Mouse (Mus musculus) ES-E14 (cell line): ENCODE measurements around the gene Agap2.

Experiments used
- CHD2 ChIP-seq: IDR thresholded peaks from 2 replicates; pipeline ENCODE4 v1.6.1; 2014; ENCODE audit warnings: mild to moderate bottlenecking, low read depth, low read length, inconsistent platforms
- HCFC1 ChIP-seq: IDR thresholded peaks from 2 replicates; pipeline ENCODE4 v1.6.1; 2012; ENCODE audit warnings: low read length, inconsistent platforms, borderline replicate concordance; ENCODE audit not compliant: insufficient read depth
- ZC3H11A ChIP-seq: IDR thresholded peaks from 2 replicates; pipeline ENCODE4 v1.6.1; 2012; ENCODE audit warnings: low read depth, mild to moderate bottlenecking, inconsistent platforms, low read length, borderline replicate concordance
- ZNF384 ChIP-seq: IDR thresholded peaks from 2 replicates; pipeline ENCODE4 v1.6.1; 2012; ENCODE audit warnings: low read depth, low read length, inconsistent platforms

DNA sequence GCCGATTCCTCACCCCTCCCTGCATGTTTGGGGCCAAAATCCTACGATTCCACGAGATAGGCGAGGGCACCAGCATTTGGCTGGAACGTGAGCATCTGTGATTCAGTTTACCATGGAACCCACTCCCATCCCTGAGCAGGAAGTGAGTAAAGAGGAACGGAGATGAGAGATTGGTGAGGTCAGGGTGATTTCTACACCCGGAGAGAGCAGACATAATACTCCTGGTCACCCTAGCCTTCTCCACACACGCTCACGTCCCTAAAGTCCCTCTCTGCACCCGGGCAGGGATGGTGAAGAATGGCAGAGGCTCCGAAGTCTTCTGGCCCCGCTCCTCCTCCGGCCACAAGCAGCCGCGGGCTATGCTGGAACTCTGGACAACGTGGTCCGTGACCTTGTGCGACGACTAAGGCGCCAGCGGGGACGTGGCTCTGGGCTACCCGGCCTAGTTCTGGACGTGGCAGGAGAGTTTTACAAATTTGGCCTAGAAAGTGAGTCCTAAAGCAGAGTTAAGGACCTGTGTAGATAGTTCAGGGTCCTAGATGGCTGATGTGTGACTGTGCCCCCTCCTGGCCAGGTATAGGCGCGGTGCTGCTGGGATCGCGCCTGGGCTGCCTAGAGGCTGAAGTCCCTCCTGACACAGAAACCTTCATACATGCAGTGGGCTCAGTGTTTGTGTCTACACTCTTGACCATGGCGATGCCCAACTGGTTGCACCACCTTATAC is 25.5 kb upstream of the Agap2 start:
- TF ChIP-seq HCFC1, result no peak
- no peak for TF ChIP-seq CHD2
- no peak for TF ChIP-seq ZNF384
- TF ChIP-seq ZC3H11A, result no peak
